Mouse (Mus musculus) brain, adult 2 months (tissue): ENCODE data around the gene Dab1.

ENCODE experiments used
- DNase-seq: peaks from one replicate; pipeline ENCODE4 v3.0.0; 2011; ENCODE audit warnings: low read depth, low spot score

The Dab1 gene

DNA sequence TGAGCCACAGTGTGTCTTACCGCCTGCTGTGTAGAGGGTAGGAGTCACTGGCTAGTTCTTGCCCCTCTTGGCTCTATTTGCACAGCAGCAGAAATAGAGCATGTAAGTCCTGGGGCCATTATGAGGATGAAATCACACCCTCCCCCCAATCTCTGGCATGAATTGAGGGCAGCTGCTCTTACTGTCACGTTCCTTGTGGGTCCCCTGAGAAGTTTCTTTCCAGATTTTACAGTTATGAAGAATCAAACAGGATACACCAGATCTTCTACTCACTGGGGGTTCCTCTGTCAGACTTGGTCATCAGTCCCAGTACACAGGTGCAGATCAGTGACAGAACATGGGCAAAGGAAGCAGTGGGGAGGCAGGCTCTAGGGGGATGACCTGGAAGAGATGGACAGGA lies 825.8 kb downstream of the Dab1 start:
- peak; percentile 43 for DNase-seq

- peak; percentile 74 for DNase-seq
Measured at GRCm38 (mm10) chr4:104448199-104448598, 829.0 kb downstream of the Dab1 start.

GRCm38 (mm10) chr4:104450645-104451044 lies 831.5 kb downstream of the Dab1 start:
- peak; percentile 72 for DNase-seq

- DNase-seq: peak; percentile 99
Measured at GRCm38 (mm10) chr4:104452587-104452986, 833.4 kb downstream of the Dab1 start.

DNA sequence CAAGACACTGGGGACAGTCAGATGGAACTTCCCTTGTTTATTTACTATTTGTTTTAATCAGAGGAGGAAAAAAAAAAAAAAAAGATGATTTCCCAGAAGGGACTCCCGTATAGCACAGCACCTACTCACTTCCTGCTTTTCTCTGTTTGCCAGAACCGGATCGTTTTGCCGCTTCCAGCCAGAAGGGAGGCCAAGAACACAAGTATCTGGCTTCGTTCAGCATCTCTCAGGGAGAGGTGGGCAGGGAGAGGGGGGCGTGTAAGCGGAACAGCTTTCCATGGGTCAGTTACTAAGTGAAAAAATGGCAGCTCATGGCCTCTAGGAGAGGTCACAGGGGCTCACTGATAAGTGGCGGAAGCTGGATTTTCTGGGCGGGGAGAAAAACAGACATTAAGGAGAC lies 836.0 kb downstream of the Dab1 start:
- peak; percentile 71 for DNase-seq

DNA sequence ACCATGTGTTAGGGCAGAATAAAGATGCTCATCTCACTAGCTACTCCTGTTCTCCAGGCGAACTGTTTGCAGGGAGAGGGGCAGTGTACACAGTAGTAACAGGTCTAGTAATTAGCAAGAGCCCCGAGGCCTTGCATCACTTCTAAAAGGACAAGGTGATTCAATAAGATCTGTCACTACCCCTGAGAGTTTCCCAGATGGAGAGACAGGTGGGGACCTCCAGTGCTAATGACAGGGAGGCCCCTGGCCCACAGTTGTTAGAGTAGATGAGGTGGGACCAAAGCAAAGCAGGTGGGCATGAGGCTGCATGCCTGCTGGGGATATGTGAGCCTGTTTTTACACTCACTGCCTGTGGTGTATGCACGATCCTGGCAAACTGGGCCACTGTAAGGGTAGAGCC lies 836.6 kb downstream of the Dab1 start:
- peak; percentile 40 for DNase-seq

DNA sequence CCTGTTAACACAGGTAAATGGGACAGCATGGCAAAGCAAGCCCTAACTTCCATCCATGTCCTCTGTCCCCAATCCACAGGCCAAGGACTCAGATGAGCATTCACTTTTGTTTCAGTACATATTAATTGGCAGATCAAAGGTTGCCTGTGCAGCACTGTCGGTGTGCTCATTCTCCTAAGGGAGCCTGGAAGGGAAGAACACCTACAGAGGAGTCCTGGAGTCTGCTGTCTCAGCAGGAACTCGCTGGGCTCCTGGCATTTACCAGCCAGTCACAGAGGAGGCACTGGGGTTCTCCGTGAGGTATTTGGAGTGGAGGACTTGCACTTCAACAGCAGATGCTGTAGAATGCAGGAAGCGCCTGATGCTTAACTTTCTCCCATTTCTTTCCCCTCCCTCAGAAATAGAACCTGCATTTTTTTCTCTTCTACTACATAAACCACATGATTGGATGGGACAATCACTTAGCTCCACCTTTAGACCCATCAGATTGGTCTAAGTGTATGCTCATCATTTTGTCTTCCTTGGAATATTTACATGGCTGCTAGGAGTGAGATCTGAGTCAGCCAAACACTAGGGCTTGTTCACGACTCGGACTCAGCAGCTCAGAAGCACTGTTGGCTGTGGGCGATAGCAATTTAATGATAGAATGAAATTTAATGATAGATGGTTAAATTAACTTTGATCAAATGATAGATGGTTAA lies 837.2 kb downstream of the Dab1 start:
- DNase-seq: peak; percentile 64

GRCm38 (mm10) chr4:104458726-104459125 lies 839.6 kb downstream of the Dab1 start:
- peak; percentile 96 for DNase-seq

DNA sequence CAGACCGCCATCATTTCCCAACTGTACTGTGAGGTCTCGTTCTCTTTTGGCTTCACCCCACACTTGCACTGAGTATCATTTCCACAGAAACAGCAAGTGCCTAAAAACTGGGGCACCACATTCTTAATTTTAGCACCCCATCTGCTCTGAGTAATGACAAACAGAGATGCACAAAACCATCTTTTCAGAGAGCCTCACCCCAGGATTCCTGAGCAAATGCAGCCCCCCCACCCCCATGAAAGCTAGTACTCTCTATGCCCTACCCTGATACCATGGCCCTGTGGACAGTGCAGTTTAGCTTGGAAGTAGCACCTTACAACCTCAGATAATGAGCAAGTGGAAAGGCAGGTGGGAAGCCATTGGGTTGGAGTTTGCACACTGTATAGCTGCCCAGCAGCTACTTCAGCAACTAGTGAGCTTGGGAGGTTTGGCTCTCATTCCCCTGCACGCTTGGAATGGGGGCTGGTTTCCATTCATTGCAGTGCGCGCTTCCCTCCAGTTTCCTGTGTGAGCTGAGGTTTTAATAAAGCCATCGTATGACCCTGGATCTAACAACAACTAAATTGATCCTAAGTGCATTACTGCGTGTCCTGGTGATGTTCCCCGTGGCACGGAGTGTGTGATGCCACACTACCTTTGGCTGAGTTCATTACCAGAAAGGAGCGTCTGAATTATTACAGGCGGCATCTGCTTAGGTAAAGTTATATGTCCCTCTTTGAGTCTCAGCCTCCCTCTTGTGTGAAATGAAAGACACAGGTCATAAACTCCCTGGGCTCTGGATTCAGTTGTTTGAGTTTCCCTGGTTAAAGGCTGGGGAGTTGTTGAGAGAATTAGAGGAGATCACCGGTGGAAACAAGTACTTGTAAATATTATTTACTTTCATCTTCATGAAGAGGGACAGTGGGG lies 842.2 kb downstream of the Dab1 start:
- DNase-seq: peak; percentile 92

GRCm38 (mm10) chr4:104462932-104463780 lies 844.0 kb downstream of the Dab1 start:
- DNase-seq: no peak

DNA sequence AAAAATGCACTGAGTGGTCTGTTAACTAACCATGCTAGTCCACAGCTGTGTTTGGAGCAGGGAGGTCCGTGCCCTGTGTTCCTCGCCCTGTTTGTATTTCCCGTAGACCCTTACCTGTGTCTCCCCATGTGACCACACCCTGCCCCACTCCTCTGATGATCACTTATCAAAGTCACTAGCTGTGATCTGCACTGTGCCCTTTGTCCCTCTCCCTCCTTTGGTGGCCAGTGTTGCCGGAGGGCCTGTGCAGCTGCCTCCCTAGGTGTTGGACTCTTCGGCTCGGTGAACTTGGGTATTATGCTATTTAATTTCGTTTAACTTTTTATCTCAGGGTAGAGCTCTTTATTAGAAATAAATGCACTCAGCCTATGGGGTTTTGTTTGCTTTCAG lies 844.6 kb downstream of the Dab1 start:
- DNase-seq: no peak

- DNase-seq: no peak
Measured at GRCm38 (mm10) chr4:104465594-104465993, 846.4 kb downstream of the Dab1 start.

DNA sequence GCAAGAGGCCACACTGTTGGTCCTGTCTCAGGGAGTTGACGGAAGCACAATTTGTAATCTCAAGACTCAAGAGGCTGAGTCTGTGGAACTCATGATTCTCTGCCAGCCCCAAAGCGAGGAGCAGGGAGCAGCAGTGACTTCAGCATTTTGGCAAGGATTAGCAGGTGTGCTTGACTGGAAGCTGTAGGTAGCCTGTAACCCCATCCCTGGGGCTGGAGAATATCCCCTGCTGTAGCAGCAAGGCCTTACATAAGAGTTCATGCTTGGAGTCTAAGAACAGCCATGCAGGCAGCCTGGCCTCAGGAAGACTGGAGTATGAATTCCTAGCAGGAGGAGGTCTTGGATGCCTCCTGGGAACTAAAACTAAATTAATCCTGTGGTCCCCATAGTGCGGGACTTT lies 849.5 kb downstream of the Dab1 start:
- peak; percentile 80 for DNase-seq

DNA sequence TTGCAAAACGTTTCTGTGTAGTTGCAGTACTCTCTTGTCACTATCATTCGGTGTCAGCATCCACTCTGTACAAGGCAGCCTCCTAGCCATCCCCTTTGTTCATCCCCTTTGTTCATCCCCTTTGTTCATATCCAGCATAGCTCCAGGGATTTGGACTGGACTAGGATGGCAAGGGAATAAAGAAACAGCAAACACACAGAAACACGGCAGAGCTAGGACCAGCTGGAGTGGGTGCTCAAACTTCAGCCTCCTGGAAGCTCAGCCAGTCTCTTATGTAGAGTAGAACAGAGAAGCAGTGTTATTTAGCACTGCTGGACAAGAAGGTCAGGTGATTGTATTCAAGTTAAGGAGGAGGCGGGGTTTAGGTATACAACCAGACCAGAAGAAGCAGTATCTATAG lies 853.8 kb downstream of the Dab1 start:
- no peak for DNase-seq

DNA sequence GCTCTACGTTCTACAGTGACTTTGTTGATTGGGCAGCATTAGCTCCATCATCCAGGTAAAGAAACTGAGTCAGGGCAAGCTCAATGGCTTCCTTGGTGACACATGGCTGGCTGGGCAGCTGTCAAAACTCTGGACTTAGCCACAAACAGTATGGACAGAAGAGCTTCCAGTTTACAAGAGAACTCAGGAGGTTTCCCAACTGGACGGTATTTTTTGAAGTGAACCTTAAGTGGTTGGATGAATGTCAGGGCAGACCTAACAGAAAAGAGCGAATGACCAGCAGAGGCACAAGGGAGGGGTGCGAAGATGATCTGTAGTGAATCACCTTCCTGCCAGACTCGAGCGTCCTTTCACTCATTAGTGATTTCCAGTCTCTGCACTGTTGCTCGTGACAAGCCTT lies 857.7 kb downstream of the Dab1 start:
- no peak for DNase-seq

- no peak for DNase-seq
Measured at GRCm38 (mm10) chr4:104483948-104484347, 864.8 kb downstream of the Dab1 start.

- no peak for DNase-seq
Measured at GRCm38 (mm10) chr4:104497221-104497620, 878.1 kb downstream of the Dab1 start.

- DNase-seq: no peak
Measured at GRCm38 (mm10) chr4:104500112-104500511, 881.0 kb downstream of the Dab1 start.

DNA sequence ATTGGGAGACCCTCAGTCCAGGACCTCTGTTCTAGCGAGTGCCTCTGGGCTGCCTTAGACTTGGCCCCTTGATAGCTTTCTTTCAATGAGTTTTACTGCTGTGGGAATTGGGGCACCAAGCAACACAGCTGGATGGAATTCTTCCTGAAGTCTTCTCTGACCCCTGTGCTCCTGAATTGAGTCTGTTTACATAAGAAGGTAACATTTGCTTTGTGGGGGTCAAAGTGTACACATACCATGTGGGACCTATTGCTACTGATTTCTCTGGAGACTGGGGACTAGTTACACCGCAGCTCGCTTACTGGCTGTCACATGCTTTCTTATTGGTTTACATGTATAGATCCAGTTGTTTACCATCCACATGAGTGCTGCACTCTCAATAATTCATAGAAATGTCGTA lies 881.5 kb downstream of the Dab1 start:
- DNase-seq: no peak

GRCm38 (mm10) chr4:104501245-104501644 lies 882.1 kb downstream of the Dab1 start:
- peak; percentile 66 for DNase-seq

DNA sequence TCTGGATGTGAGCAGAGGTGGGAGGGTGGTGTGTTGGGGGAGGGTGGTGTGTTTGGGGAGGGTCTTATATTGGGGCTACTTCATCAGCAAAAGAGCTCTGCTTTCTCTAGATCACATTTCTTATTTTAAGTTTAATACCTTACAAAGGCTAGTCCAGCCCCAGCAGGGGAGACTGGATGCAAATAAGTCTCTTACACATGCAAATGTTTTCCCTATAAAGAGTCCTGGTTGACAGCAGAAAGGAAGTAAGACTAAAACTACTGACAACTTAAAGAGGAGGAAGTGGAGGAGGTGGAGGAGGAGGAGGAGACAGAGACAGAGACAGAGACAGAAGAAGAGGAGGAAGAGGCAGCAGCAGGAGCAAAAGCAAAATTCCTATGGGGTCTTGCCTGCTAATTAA lies 885.8 kb downstream of the Dab1 start:
- no peak for DNase-seq
